Mouse (Mus musculus) heart, postnatal 14 days (tissue): ENCODE measurements around the gene Triobp. TPM values are rescaled to one million over a fixed set of nuclear protein-coding genes. Genes with fewer than 3 reads are reported as not detected.

Source experiments
- DNase-seq, 2 experiments: peaks; one replicate each; pipeline ENCODE4 v3.0.0; 2021 to 2022
- intact Hi-C: fragments of 180-260 bp; cut with DNase I; formaldehyde crosslinking; loops from one replicate; pipeline ENCODE4 v1.15.1; 2025
- microRNA-seq, 2 experiments: library from miRNA; unstranded; fragments of <30 nt; microRNA quantifications; one replicate each; pipeline ENCODE4 v1.2.0; 2021 to 2022
- total RNA-seq, 2 experiments: library from RNA; stranded (reverse); gene quantifications; 2 replicates each; pipeline ENCODE4 v1.2.3; 2021

The Triobp gene
- total RNA-seq, 2 experiments from 2014 or later = 44.6 to 49.6 TPM

GRCm38 (mm10) chr15:79051461-79052360 lies 104.2 kb downstream of the Triobp start:
- intact Hi-C loops = no loop called here
- DNase-seq = no peak

GRCm38 (mm10) chr15:79052366-79052765 lies 104.8 kb downstream of the Triobp start:
- DNase-seq = no peak
- intact Hi-C loops = no loop called here

Small RNAs within 50 kb of the gene (microRNA-seq; reads per million reads assigned to microRNA genes)
- 0.48 to 2.4 reads per million in 2 experiments for gene Mir6956

Other genes with a start within 250 kb of the Triobp start
- gene Elfn2, start 229.0 kb upstream of the Triobp start, total RNA-seq = 1 to 10 TPM; 3.5 to 4.2 TPM
- 10 to 100 TPM; 14.0 to 14.6 TPM for gene Mfng, start 174.2 kb upstream of the Triobp start, total RNA-seq
- gene Card10, start 144.7 kb upstream of the Triobp start, total RNA-seq = 10 to 100 TPM; 20.3 to 20.6 TPM
- 10 to 100 TPM; 47.5 to 50.8 TPM for gene Cdc42ep1, start 105.1 kb upstream of the Triobp start, total RNA-seq
- under 1 TPM in 1 of 2 experiments, not detected in 1; 0.53 TPM for gene Lgals2, start 92.2 kb upstream of the Triobp start, total RNA-seq
- 10 to 100 TPM; 38.4 to 39.7 TPM for gene Gga1, start 70.5 kb upstream of the Triobp start, total RNA-seq
- gene Gm49510, start 48.1 kb upstream of the Triobp start, total RNA-seq = not detected
- 1 to 10 TPM; 4.6 to 6.3 TPM for gene Sh3bp1, start 48.0 kb upstream of the Triobp start, total RNA-seq
- 1 to 10 TPM; 1.6 to 1.9 TPM for gene Pdxp, start 33.8 kb upstream of the Triobp start, total RNA-seq
- 100 to 1,000 TPM; 236 to 276 TPM for gene Lgals1, start 21.0 kb upstream of the Triobp start, total RNA-seq
- gene Nol12, start 12.8 kb upstream of the Triobp start, total RNA-seq = 10 to 100 TPM; 13.6 to 14.3 TPM
- 100 to 1,000 TPM; 104 to 128 TPM for gene H1f0, start 80.7 kb downstream of the Triobp start, total RNA-seq
- gene Galr3, start 94.2 kb downstream of the Triobp start, total RNA-seq = not detected
- gene Ankrd54, start 115.2 kb downstream of the Triobp start, total RNA-seq = 1 to 10 TPM; 8.7 to 9.4 TPM
- gene Eif3l, start 127.5 kb downstream of the Triobp start, total RNA-seq = 10 to 100 TPM; 73.8 to 81.1 TPM
- gene Micall1, start 161.2 kb downstream of the Triobp start, total RNA-seq = 10 to 100 TPM; 61.2 to 64.9 TPM
- gene Polr2f, start 193.3 kb downstream of the Triobp start, total RNA-seq = 100 to 1,000 TPM; 111 to 116 TPM
- gene 1700088E04Rik, start 193.5 kb downstream of the Triobp start, total RNA-seq = 1 to 10 TPM; 1.3 to 2.7 TPM
- 1 to 10 TPM; 1.6 to 1.8 TPM for gene Sox10, start 217.5 kb downstream of the Triobp start, total RNA-seq